Mouse (Mus musculus): Measurements from ENCODE around the gene Lancl1. TPM values are rescaled to one million over a fixed set of nuclear protein-coding genes. Genes with fewer than 3 reads are reported as not detected.

The Lancl1 gene
- polyA plus RNA-seq, 1 experiment = 18.1 TPM

DNA sequence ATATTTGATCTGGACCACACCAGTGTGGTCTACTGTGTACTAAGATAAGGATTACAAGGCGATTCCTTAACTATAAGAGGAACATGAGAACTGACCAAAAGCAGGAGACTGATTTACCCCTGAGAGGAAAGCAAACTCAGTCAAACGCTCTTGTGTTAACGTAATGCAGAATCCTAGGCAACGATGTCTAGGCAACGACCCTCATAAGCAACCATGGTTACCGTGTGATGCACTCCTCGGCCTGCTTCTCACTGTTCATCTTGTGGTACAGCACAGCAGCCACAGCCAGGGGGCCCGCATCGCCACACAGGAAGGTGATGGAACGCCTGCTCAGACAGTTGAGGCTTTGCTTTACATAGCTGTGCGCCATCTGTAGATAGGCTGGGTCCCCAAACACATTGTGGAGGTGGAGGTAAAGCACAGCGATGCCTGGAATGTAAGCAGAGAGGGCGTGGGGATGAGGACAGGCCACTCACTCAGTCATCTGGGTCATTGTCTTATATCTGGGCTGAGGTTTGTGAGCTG is 18.0 kb downstream of the Lancl1 start:
- Histone ChIP-seq H3K4me1 (ENCODE audit: control insufficient read depth, insufficient read depth, insufficient read length, low read length) (0 out of 2 replicates have a peak, but pooled peaks cover 1% of the 10 kb centered on the region), H3K4me3 (ENCODE audit: low read depth, low read length) (no peak overlapping the region), H3K27me3 (ENCODE audit: control insufficient read depth, insufficient read depth, low read length) (no peaks in the 10 kb centered on the region), H3K36me3 (ENCODE audit: control insufficient read depth, insufficient read depth, low read length) (peaks cover 9% of the 10 kb centered on the region; the same call in 1 of the 2 replicates), H3K27ac (ENCODE audit: insufficient read depth, low read depth, low read length) (no peak overlapping the region)
- 89% methylated on average over 13 of the region's 13 CpGs for WGBS
- TF ChIP-seq CTCF (IDR thresholded peaks at IDR 0.05; ENCODE audit: extremely low read depth, insufficient read length, insufficient replicate concordance, low read depth, low read length) (no peak), POLR2A (IDR thresholded peaks at IDR 0.05; ENCODE audit: low read depth, low read length) (no peak)

DNA sequence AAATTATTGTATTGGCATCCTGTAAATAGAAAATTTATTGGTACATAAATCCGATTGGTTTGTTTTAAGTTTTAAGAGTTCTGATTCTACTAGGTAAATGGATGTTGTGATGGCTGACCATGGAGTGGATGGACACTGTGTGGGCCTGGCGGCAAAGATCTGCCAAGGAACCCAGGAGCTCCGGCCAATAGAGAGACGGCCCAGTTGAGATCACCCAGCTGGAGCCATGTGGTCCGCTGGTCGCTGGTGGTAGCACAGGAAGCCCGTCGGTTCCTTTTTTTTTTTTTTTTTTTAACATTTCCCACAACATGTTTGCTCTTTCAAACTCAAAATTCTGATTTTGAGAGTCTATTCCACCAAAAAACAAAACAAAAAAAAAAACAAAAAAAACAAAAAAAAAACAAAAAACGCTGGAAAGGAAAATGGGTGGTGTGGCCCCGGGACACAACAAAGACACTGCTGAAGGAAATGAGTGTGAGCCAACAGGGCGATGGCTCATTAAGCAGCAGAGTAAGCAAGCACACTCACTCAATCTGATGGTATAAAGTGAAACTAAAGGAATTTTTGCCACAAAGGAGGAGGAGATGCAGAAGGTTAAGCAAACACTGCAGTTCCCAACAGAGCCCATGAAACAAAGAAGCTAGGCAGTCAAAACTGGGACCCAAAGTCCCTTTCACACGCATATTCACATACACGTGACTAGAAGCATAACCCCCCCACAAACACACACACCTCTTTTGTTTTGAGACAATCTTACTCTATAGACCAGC is 21.4 kb downstream of the Lancl1 start:
- Histone ChIP-seq H3K4me3 (ENCODE audit: low read depth, low read length) (no peak overlapping the region), H3K4me1 (ENCODE audit: control insufficient read depth, insufficient read depth, insufficient read length, low read length) (no peaks in the 10 kb centered on the region), H3K27me3 (ENCODE audit: control insufficient read depth, insufficient read depth, low read length) (no peaks in the 10 kb centered on the region), H3K36me3 (ENCODE audit: control insufficient read depth, insufficient read depth, low read length) (peaks cover 12% of the 10 kb centered on the region; the same call in 1 of the 2 replicates), H3K27ac (ENCODE audit: insufficient read depth, low read depth, low read length) (no peak overlapping the region)
- 69% methylated on average over 13 of the region's 13 CpGs for WGBS
- TF ChIP-seq CTCF (IDR thresholded peaks at IDR 0.05; ENCODE audit: extremely low read depth, insufficient read length, insufficient replicate concordance, low read depth, low read length) (no peak), POLR2A (IDR thresholded peaks at IDR 0.05; ENCODE audit: low read depth, low read length) (no peak)

DNA sequence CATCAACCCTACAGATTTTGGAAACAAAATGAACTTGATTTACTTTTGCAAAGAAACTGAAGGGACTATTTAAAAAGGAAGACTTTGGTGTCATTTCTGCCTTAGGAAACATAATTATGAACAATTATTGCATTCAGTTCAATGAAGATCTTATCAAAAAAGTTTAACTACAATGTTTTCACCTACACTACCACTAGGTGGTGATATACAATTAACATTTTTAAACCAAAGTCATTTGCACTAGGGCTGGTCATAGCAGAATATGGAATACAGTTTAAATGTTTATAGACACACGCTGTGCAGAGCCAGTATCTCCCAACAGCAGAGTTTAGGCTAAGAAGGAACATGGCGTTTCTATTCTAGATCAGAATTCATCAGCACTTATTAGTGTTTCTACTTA is 24.5 kb downstream of the Lancl1 start:
- TF ChIP-seq POLR2A (IDR thresholded peaks at IDR 0.05; ENCODE audit: low read depth, low read length) (no peak), CTCF (IDR thresholded peaks at IDR 0.05; ENCODE audit: extremely low read depth, insufficient read length, insufficient replicate concordance, low read depth, low read length) (no peak)
- Histone ChIP-seq H3K4me1 (ENCODE audit: control insufficient read depth, insufficient read depth, insufficient read length, low read length) (no peaks in the 10 kb centered on the region), H3K27me3 (ENCODE audit: control insufficient read depth, insufficient read depth, low read length) (no peaks in the 10 kb centered on the region), H3K36me3 (ENCODE audit: control insufficient read depth, insufficient read depth, low read length) (0 out of 2 replicates have a peak, but pooled peaks cover 5% of the 10 kb centered on the region), H3K4me3 (ENCODE audit: low read depth, low read length) (no peak overlapping the region), H3K27ac (ENCODE audit: insufficient read depth, low read depth, low read length) (no peak overlapping the region)
- WGBS = 31% methylated on average over 2 of the region's 2 CpGs

GRCm38 (mm10) chr1:67010520-67010919 is 28.2 kb downstream of the Lancl1 start:
- Histone ChIP-seq H3K4me3 (ENCODE audit: low read depth, low read length) (no peak overlapping the region), H3K36me3 (ENCODE audit: control insufficient read depth, insufficient read depth, low read length) (peaks cover 6% of the 10 kb centered on the region; the same call in 1 of the 2 replicates), H3K4me1 (ENCODE audit: control insufficient read depth, insufficient read depth, insufficient read length, low read length) (no peaks in the 10 kb centered on the region), H3K27ac (ENCODE audit: insufficient read depth, low read depth, low read length) (no peak overlapping the region), H3K27me3 (ENCODE audit: control insufficient read depth, insufficient read depth, low read length) (no peaks in the 10 kb centered on the region)
- WGBS = 94% methylated on average over 3 of the region's 3 CpGs
- TF ChIP-seq CTCF (IDR thresholded peaks at IDR 0.05; ENCODE audit: extremely low read depth, insufficient read length, insufficient replicate concordance, low read depth, low read length) (no peak), POLR2A (IDR thresholded peaks at IDR 0.05; ENCODE audit: low read depth, low read length) (no peak)

DNA sequence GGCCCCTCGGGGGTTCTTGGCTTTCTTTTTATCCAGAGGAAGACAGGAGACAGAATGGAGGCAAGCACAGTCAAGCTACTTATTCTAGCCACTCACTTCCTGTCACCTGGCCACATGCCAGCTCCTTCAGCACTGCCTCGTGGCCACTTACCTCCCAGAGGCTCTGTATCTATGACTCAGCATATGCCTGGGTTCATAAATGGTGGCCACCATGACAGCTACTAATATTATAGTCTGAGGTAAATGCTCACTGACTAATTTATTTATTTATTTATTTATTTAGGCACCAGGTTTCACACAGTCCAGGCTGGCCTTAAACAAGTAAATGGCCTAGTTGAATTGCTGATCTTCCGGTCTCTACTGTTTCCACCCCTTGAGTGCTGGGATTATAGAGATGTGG is 35.0 kb downstream of the Lancl1 start:
- TF ChIP-seq POLR2A (IDR thresholded peaks at IDR 0.05; ENCODE audit: low read depth, low read length) = no peak
- no peak for TF ChIP-seq CTCF (IDR thresholded peaks at IDR 0.05; ENCODE audit: extremely low read depth, insufficient read length, insufficient replicate concordance, low read depth, low read length)
- WGBS = 52% methylated on average over 3 of the region's 3 CpGs
- Histone ChIP-seq H3K27me3 (ENCODE audit: control insufficient read depth, insufficient read depth, low read length) (no peaks in the 10 kb centered on the region), H3K4me3 (ENCODE audit: low read depth, low read length) (no peak overlapping the region), H3K4me1 (ENCODE audit: control insufficient read depth, insufficient read depth, insufficient read length, low read length) (no peaks in the 10 kb centered on the region), H3K27ac (ENCODE audit: insufficient read depth, low read depth, low read length) (no peak overlapping the region), H3K36me3 (ENCODE audit: control insufficient read depth, insufficient read depth, low read length) (peaks cover 14% of the 10 kb centered on the region)

- H3K36me3 ChIP-seq (ENCODE audit: control insufficient read depth, insufficient read depth, low read length) = peaks cover 14% of the 10 kb centered on the region
- no peak overlapping the region for H3K27ac ChIP-seq (ENCODE audit: insufficient read depth, low read depth, low read length)
- TF ChIP-seq POLR2A (IDR thresholded peaks at IDR 0.05; ENCODE audit: low read depth, low read length) (no peak), CTCF (IDR thresholded peaks at IDR 0.05; ENCODE audit: extremely low read depth, insufficient read length, insufficient replicate concordance, low read depth, low read length) (no peak)
- no peaks in the 10 kb centered on the region for H3K4me1 ChIP-seq (ENCODE audit: control insufficient read depth, insufficient read depth, insufficient read length, low read length)
- no peaks in the 10 kb centered on the region for H3K27me3 ChIP-seq (ENCODE audit: control insufficient read depth, insufficient read depth, low read length)
- WGBS = 81% methylated on average over 6 of the region's 6 CpGs
- no peak overlapping the region for H3K4me3 ChIP-seq (ENCODE audit: low read depth, low read length)
These were observed 36.4 kb downstream of the Lancl1 start for GRCm38 (mm10) chr1:67002226-67002625.

DNA sequence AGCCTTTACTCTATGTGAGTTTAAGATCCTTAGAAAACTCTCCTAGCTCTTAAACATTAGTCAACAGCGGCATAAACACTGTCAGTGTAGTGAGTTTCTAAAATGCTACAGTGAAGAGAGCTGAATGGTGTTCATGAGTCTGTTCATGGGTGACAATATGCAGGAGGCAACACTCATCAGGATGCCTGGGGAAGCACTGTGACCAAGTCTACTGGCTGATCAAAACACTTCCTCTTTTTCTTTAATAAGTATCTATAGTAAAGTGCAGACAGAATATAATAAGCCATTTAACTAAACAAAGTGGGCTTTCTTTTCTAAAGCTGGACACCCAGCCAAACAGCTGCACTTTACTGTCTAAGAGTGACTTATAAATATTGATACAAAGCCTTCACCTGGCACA is 37.3 kb downstream of the Lancl1 start:
- no peaks in the 10 kb centered on the region for H3K27me3 ChIP-seq (ENCODE audit: control insufficient read depth, insufficient read depth, low read length)
- H3K36me3 ChIP-seq (ENCODE audit: control insufficient read depth, insufficient read depth, low read length) = peaks cover 14% of the 10 kb centered on the region
- no peak overlapping the region for H3K27ac ChIP-seq (ENCODE audit: insufficient read depth, low read depth, low read length)
- TF ChIP-seq POLR2A (IDR thresholded peaks at IDR 0.05; ENCODE audit: low read depth, low read length) = no peak
- H3K4me3 ChIP-seq (ENCODE audit: low read depth, low read length) = no peak overlapping the region
- WGBS = 82% methylated on average over 1 of the region's 1 CpGs
- no peaks in the 10 kb centered on the region; the same call in 1 of the 2 replicates for H3K4me1 ChIP-seq (ENCODE audit: control insufficient read depth, insufficient read depth, insufficient read length, low read length)

Measured in small intestine, adult 2 months (tissue).